Mouse (Mus musculus) embryonic facial prominence, embryonic 13.5 days (tissue): ENCODE measurements around the gene Vmn2r83. TPM values are rescaled to one million over a fixed set of nuclear protein-coding genes. Genes with fewer than 3 reads are reported as not detected.
"Not testable (repeated sequence)": the region's sequence is repeated elsewhere in the genome, so short reads cannot be mapped to it uniquely, and the experiment has no call there.

Experiments
- ATAC-seq: fragments of 200-750 bp; cut with Nextera tagmentation; 2 replicates; pipeline ENCODE4 v1.8.0; 2017; ENCODE audit warnings: low read depth; ENCODE audit not compliant: insufficient number of reproducible peaks, insufficient read depth, low FRiP score, low TSS enrichment
- H3K27ac ChIP-seq: fragments of 300-500 bp; sonication (generic); 2 replicates; pipeline ENCODE4 v1.5.1; 2015; ENCODE audit warnings: moderate library complexity, mild to moderate bottlenecking, inconsistent platforms
- H3K27me3 ChIP-seq: fragments of 300-500 bp; sonication (generic); 2 replicates; pipeline ENCODE4 v1.6.1; 2015; ENCODE audit warnings: mild to moderate bottlenecking, inconsistent platforms
- H3K36me3 ChIP-seq: fragments of 300-500 bp; sonication (generic); 2 replicates; pipeline ENCODE4 v1.6.1; 2015; ENCODE audit warnings: mild to moderate bottlenecking, inconsistent platforms
- H3K4me1 ChIP-seq: fragments of 300-500 bp; sonication (generic); 2 replicates; pipeline ENCODE4 v1.6.1; 2015; ENCODE audit warnings: inconsistent platforms
- H3K4me2 ChIP-seq: fragments of 300-500 bp; sonication (generic); 2 replicates; pipeline ENCODE4 v1.6.1; 2015; ENCODE audit warnings: moderate library complexity, mild to moderate bottlenecking, inconsistent platforms
- H3K4me3 ChIP-seq: fragments of 300-500 bp; sonication (generic); 2 replicates; pipeline ENCODE4 v1.5.1; 2015; ENCODE audit warnings: mild to moderate bottlenecking, inconsistent platforms
- H3K9ac ChIP-seq: fragments of 300-500 bp; sonication (generic); 2 replicates; pipeline ENCODE4 v1.6.1; 2015; ENCODE audit warnings: mild to moderate bottlenecking, inconsistent platforms
- H3K9me3 ChIP-seq: fragments of 300-500 bp; sonication (generic); 2 replicates; pipeline ENCODE4 v1.6.1; 2016; ENCODE audit warnings: inconsistent platforms
- WGBS: fragments of 180-500 bp; shearing (Covaris S2); methylation state at CpG from one replicate; pipeline ENCODE4 v1.1.7; 2015; ENCODE audit warnings: mixed read lengths; 5-methylcytosine and 5-hydroxymethylcytosine counted together
- polyA plus RNA-seq: library from polyadenylated mRNA; unstranded; fragments of >200 nt; fragmentation: Nextera tagmentation; extraction: Ambion mirVana; gene quantifications from 2 replicates; pipeline ENCODE4 v1.2.1, GENCODE M21; 2015

The Vmn2r83 gene
- polyA plus RNA-seq, result not detected in 2 replicates

GRCm38 (mm10) chr10:79468431-79468830, at the start of gene Vmn2r83:
Gene Vmn2r83, plus strand, starts transcription at chr10:79468731.
- Histone ChIP-seq H3K4me1 (no peaks in the 10 kb centered on the region), H3K27ac (no peak within 1 kb of the TSS), H3K4me2 (no peak within 1 kb of the TSS), H3K27me3 (no peaks in the 10 kb centered on the region), H3K9ac (no peak within 1 kb of the TSS), H3K36me3 (no peaks in the 10 kb centered on the region), H3K9me3 (no peaks in the 10 kb centered on the region), H3K4me3 (no peak within 1 kb of the TSS)
- no peak for ATAC-seq

DNA sequence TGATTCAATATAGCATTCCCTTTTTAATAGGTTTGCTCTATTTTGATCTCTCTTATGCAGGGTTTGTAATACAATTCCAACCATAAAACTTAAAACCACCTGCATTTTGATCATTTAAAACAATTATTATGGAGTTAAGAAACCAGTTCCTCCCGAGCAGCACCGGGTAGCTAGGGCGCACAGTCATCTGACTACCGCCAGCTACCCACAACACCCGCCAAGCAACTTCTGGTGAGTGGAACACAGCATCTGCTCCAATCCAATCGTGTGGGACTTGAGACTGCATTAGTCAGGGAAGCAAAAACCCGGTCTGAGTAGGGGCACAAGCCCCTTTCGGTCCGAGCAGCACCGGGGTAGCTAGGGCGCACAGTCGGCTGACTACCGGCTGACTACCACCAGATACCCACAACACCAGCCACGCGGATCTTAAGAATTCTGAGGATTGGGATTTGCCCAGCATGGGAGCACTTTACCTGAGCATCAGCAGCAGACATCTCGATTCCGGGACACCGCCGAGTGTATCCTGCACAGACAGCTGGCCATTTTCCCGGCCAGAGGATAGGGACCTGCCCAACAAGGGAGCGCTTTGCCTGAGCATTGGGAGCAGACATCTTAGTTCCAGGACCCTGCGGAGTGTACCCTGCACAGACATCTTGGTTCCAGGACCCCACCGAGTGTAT, 33.2 kb upstream of the Vmn2r83 start:
- H3K4me1 ChIP-seq, H3K27me3 ChIP-seq, H3K9ac ChIP-seq, H3K27ac ChIP-seq, H3K36me3 ChIP-seq, H3K4me2 ChIP-seq, H3K4me3 ChIP-seq, ATAC-seq, H3K9me3 ChIP-seq: not testable (repeated sequence)
- 87% methylated on average over 23 of the region's 23 CpGs for WGBS

DNA sequence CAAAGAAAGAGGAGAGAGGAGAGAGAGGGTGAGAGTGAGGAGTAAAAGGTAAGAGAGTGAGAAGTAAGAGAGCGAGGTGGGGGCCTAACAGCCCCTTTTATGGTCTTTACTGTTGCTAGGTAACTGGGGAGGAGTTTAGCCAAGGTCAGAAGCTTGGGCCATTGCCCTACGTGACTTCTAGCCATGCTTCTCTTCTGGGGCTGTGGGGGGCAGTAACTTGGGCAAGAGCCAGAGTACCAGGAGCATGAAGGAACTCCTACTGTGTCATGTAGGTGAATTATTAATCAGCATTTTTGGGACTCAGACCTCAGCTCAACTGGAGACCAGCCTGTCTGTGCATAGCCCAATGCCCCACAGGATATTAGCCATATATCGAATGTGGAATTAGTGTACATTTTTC, 27.4 kb downstream of the Vmn2r83 start:
- 0 out of 2 replicates have a peak, but pooled peaks cover 3% of the 10 kb centered on the region for H3K9me3 ChIP-seq
- WGBS, result 71% methylated on average over 3 of the region's 3 CpGs
- H3K4me1 ChIP-seq, result no peaks in the 10 kb centered on the region
- no peaks in the 10 kb centered on the region for H3K36me3 ChIP-seq
- ATAC-seq, result no peak
- no peak overlapping the region for H3K9ac ChIP-seq
- H3K4me2 ChIP-seq, result no peak overlapping the region
- H3K27ac ChIP-seq, result no peak overlapping the region
- no peaks in the 10 kb centered on the region for H3K27me3 ChIP-seq
- no peak overlapping the region for H3K4me3 ChIP-seq

- H3K27ac ChIP-seq, result no peak overlapping the region
- H3K36me3 ChIP-seq, result no peaks in the 10 kb centered on the region
- no peak overlapping the region for H3K4me3 ChIP-seq
- ATAC-seq, result no peak
- H3K4me2 ChIP-seq, result no peak overlapping the region
- H3K4me1 ChIP-seq, result no peaks in the 10 kb centered on the region
- no peaks in the 10 kb centered on the region for H3K27me3 ChIP-seq
- WGBS, result 55% methylated on average over 2 of the region's 2 CpGs
- H3K9me3 ChIP-seq, result 0 out of 2 replicates have a peak, but pooled peaks cover 3% of the 10 kb centered on the region
- H3K9ac ChIP-seq, result no peak overlapping the region
These were observed 28.3 kb downstream of the Vmn2r83 start for GRCm38 (mm10) chr10:79496701-79497288.

DNA sequence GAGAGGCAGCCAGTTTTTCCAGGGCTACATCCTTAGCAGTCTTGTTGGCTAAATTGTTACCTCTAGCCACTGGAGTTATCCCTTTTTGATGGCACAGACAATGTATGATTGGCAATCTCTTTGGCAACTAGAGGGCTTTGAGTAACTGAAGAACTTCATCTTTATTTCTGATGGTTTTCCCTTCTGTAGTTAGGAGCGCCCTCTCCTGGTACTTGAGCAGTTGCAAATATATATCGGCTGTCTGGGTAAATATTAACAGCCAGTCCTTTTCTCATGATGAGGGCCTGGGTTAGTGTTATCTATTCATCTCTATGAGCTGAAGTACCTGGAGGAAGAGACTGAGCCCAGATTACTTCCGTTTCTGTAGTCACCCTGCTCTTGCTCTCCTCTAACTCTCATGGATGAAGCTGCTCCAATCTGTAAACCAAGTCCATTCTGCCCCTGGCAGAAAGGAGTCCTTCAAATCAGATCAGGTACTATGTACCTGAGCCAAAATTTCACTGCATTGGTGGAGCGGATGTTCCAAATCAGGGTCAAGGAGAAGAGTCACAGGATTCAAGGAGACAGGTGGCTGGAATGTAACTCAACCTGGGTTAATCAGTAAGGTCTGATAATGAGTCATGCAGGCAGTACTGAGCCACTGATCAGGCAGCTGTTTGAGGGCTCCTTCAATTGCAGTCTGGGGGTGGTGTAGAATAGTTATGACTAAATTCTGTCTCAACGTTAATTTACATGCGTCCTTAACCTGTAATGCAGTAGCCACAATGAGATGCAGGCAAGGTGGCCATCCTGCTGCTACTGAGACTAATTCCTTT, 34.5 kb downstream of the Vmn2r83 start:
- no peak overlapping the region for H3K4me2 ChIP-seq
- H3K4me1 ChIP-seq, result no peaks in the 10 kb centered on the region
- WGBS, result 64% methylated on average over 6 of the region's 6 CpGs
- no peak overlapping the region for H3K27ac ChIP-seq
- 0 out of 2 replicates have a peak, but pooled peaks cover 3% of the 10 kb centered on the region for H3K9me3 ChIP-seq
- no peaks in the 10 kb centered on the region for H3K36me3 ChIP-seq
- no peak overlapping the region for H3K9ac ChIP-seq
- H3K27me3 ChIP-seq, result no peaks in the 10 kb centered on the region
- no peak overlapping the region for H3K4me3 ChIP-seq
- ATAC-seq, result no peak

DNA sequence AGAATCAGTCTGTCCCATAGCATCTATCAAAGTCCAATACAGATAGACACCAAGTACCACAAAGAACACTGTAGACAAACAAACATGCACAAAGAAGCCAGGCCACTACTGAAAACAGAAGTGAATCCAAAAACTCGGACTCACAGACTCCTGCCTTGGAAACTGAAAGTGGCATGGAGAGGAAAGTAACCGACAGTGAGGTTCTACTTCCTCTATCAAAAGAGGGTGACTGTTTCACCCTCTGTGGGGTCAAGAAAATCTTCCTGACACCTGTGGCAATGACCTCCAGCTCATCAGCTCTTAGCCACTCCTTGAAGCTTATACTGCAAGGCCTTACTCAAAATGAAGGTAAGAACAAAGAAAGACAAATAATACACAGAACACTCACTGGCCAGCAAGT, 38.2 kb downstream of the Vmn2r83 start:
- WGBS, result 80% methylated on average over 2 of the region's 2 CpGs
- Histone ChIP-seq H3K4me3 (no peak overlapping the region), H3K36me3 (no peaks in the 10 kb centered on the region), H3K27me3 (no peaks in the 10 kb centered on the region), H3K4me2 (no peak overlapping the region), H3K9me3 (no peaks in the 10 kb centered on the region), H3K27ac (no peak overlapping the region), H3K9ac (no peak overlapping the region), H3K4me1 (no peaks in the 10 kb centered on the region)
- ATAC-seq, result no peak

GRCm38 (mm10) chr10:79524433-79524832, 55.9 kb downstream of the Vmn2r83 start:
- peaks cover 14% of the 10 kb centered on the region; the same call in 1 of the 2 replicates for H3K36me3 ChIP-seq
- no peaks in the 10 kb centered on the region for H3K27me3 ChIP-seq
- H3K9me3 ChIP-seq, result no peaks in the 10 kb centered on the region
- H3K4me3 ChIP-seq, result no peak overlapping the region
- no peak overlapping the region for H3K9ac ChIP-seq
- 79% methylated on average over 1 of the region's 1 CpGs for whole genome bisulfite sequencing
- no peak overlapping the region for H3K27ac ChIP-seq
- no peaks in the 10 kb centered on the region for H3K4me1 ChIP-seq
- H3K4me2 ChIP-seq, result no peak overlapping the region
- no peak for ATAC-seq

- no peak overlapping the region for H3K9ac ChIP-seq
- H3K4me3 ChIP-seq, result no peak overlapping the region
- ATAC-seq, result no peak
- no peak overlapping the region for H3K4me2 ChIP-seq
- no peaks in the 10 kb centered on the region for H3K9me3 ChIP-seq
- H3K27me3 ChIP-seq, result no peaks in the 10 kb centered on the region
- WGBS, result 88% methylated on average over 8 of the region's 8 CpGs
- H3K4me1 ChIP-seq, result no peaks in the 10 kb centered on the region
- H3K36me3 ChIP-seq, result peaks cover 26% of the 10 kb centered on the region; the same call in 1 of the 2 replicates
- H3K27ac ChIP-seq, result no peak overlapping the region
These were observed 57.2 kb downstream of the Vmn2r83 start for GRCm38 (mm10) chr10:79525456-79526325.

DNA sequence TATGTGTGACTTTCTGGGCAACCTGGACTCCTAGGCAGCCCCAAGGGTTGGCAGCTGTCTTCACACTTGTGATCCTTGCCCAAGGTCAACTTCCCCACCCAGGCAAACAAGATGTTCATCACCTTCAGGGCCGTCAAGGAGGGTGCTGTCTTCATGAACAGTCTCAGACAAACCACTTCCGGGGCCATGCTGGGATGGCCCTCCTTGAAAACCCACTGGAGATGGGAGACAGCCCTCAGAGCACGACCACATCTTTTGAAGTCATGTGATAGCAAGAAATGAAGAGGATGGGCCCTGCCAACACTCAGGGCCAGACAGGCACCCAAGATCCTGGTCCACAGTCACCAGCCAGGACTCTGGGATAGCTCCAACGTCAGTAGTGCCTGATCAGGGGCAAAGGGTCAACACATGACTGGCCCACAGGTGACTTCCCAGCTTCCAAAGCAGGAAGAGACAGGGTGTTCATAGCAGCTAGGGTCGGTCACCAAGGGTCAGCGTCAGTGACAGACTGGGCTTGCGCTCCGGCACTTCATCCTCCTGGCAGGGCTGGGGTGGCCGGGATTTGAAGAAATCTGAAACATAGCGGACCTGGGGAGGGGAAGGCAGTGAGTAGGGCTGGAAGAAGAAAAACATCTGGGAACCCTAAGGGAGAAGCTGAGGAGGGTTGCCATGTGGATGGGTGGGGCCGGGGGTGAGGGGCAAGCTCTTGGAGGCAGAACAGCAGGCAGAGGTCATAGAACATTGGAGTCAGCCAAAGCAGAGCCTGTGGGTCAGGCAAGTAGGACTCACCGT, 58.3 kb downstream of the Vmn2r83 start:
- H3K4me2 ChIP-seq, result no peak overlapping the region
- H3K9ac ChIP-seq, result no peak overlapping the region
- H3K9me3 ChIP-seq, result no peaks in the 10 kb centered on the region
- no peaks in the 10 kb centered on the region for H3K4me1 ChIP-seq
- H3K27ac ChIP-seq, result no peak overlapping the region
- no peaks in the 10 kb centered on the region for H3K27me3 ChIP-seq
- peaks cover 26% of the 10 kb centered on the region; the same call in 1 of the 2 replicates for H3K36me3 ChIP-seq
- 92% methylated on average over 12 of the region's 12 CpGs for WGBS
- no peak for ATAC-seq
- no peak overlapping the region for H3K4me3 ChIP-seq

GRCm38 (mm10) chr10:79527453-79527845, 58.9 kb downstream of the Vmn2r83 start:
- Histone ChIP-seq H3K27ac (no peak overlapping the region), H3K4me1 (peaks cover 1% of the 10 kb centered on the region; the same call in 1 of the 2 replicates), H3K36me3 (peaks cover 26% of the 10 kb centered on the region; the same call in 1 of the 2 replicates), H3K27me3 (no peaks in the 10 kb centered on the region), H3K4me2 (no peak overlapping the region), H3K9me3 (no peaks in the 10 kb centered on the region), H3K9ac (no peak overlapping the region), H3K4me3 (no peak overlapping the region)
- 88% methylated on average over 6 of the region's 6 CpGs for WGBS
- ATAC-seq, result no peak
